Mouse (Mus musculus) common myeloid progenitor, adult 5-6 weeks (primary cell): ENCODE measurements around the gene Prl8a1. TPM values are rescaled to one million over a fixed set of nuclear protein-coding genes. Genes with fewer than 3 reads are reported as not detected.

ENCODE experiments used
- ATAC-seq: replicated peaks from 2 replicates; pipeline ENCODE4 v1.8.0; 2016; ENCODE audit warnings: low read depth, mild to moderate bottlenecking, moderate TSS enrichment, inconsistent platforms; ENCODE audit not compliant: poor library complexity, severe bottlenecking
- total RNA-seq: library from RNA; stranded (forward); fragments of 200-1000, 187-1606 nt; gene quantifications from 2 replicates; pipeline ENCODE4 v1.2.3, GENCODE M21; 2017

The Prl8a1 gene
- total RNA-seq, result not detected in 2 replicates

- no peak for ATAC-seq
These were observed at the start of gene Prl8a1 for GRCm38 (mm10) chr13:27582071-27582470. Prl8a1 (minus strand) TSS chr13:27582171.

- no peak for ATAC-seq
These were observed 28.5 kb upstream of the Prl8a1 start, which contains the start of gene Prl7b1 for GRCm38 (mm10) chr13:27610482-27610881. Prl7b1 (minus strand) TSS chr13:27610582.

GRCm38 (mm10) chr13:27564506-27564905 is 17.5 kb downstream of the Prl8a1 start, which contains the start of gene Prl8a9:
Prl8a9 (minus strand) TSS chr13:27564606.
- no peak for ATAC-seq

- no peak for ATAC-seq
These were observed 28.6 kb downstream of the Prl8a1 start for GRCm38 (mm10) chr13:27553336-27553735.

Other genes with a start within 250 kb of the Prl8a1 start
- not detected in 2 replicates for gene Prl8a2, start 236.5 kb downstream of the Prl8a1 start, total RNA-seq
- not detected in 2 replicates for gene Prl2b1, start 191.3 kb downstream of the Prl8a1 start, total RNA-seq
- gene Prl8a6, start 143.5 kb downstream of the Prl8a1 start, total RNA-seq, result not detected in 2 replicates
- gene Prl8a8, start 69.0 kb downstream of the Prl8a1 start, total RNA-seq, result not detected in 2 replicates
- gene Prl8a9, start 17.6 kb downstream of the Prl8a1 start, total RNA-seq, result not detected in 2 replicates
- not detected in 2 replicates for gene Prl7b1, start 28.4 kb upstream of the Prl8a1 start, total RNA-seq
- not detected in 2 replicates for gene Prl7a1, start 60.3 kb upstream of the Prl8a1 start, total RNA-seq
- gene Prl7a2, start 85.9 kb upstream of the Prl8a1 start, total RNA-seq, result not detected in 2 replicates
- gene Prl7d1, start 134.6 kb upstream of the Prl8a1 start, total RNA-seq, result not detected in 2 replicates
- gene Prl7c1, start 198.6 kb upstream of the Prl8a1 start, total RNA-seq, result not detected in 2 replicates
- gene Prl2a1, start 219.5 kb upstream of the Prl8a1 start, total RNA-seq, result not detected in 2 replicates